Mouse (Mus musculus) fibroblast of lung, adult 2 months (primary cell): ENCODE measurements around the gene Cops7b.

Experiments used
- DNase-seq: peaks from one replicate; pipeline ENCODE4 v3.0.0-alpha.2; 2011; ENCODE audit warnings: low read depth

Gene Cops7b

DNA sequence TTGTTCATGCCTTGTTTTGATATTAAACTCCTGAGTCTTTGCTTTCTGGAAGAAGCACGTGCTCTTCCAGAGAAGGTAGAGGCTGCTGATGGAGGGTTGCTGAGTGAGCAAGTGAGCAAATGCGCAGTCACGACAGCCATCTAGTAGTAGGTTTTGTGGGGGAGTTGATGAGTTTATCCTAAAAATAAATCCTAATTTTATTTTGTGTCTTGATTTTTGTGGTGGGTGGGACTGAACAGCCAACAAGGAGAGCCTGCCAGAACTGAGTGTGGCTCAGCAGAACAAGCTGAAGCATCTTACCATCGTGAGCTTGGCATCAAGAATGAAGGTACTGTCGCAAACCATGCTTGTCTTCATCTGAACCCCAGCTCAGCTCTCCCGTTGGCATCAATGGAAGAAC, 13.8 kb downstream of the Cops7b start:
- no peak for DNase-seq

DNA sequence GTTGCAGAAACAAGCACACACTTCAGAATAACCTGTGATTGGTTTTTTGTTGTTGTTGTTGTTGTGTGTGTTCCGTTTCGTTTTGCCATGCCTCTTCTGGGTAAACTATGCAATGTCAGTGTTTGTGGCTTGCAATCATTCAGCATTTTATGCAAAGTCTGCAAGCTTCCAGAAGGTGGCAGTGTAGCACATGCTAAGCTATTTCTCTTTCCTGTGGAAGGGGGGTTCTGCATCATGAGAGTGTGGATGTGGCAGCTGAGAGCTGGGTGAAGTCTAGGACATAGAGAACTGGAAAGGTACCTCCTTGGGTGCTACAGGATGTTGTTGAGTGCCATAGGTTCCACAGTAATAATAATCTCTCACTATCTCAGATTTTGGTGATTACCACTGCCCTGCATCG, 15.8 kb downstream of the Cops7b start:
- no peak for DNase-seq

DNA sequence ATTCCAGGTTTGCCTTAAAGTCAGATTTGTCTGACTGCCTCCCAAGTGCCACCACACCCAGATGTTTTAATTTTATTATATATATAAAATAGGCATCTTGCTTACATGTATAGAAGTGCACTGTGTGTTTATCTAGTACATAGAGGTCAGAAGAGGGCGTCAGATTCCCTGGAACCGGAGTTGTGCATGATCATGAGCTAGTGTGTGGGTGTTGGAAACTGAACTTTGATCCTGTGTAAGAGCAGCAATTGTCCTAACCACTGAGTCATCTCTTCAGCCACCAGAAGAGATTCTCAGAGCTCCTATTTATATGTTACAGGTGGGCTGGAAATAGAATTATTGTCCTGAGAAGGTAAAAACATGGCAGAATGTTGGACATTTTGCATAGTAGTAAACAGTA, 17.4 kb downstream of the Cops7b start:
- no peak for DNase-seq

DNA sequence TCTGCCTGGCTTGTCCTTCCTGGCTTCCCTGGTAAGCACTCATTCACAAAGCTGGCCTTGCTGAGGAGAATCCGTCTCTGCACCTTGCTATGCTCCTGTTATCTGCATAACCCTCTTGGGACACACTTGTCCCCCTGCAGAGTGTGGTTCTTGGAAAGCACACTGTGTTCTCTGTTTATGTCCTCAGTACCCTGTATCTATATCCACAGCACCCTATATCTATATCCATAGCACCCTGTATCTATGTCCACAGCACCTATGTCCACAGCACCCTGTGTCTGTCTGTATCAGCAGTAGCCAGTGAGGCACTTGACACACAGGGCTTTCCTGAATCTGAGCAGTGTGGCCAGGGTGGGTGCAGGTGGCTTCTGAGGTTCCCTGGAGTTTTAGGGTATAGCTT, 28.2 kb downstream of the Cops7b start:
- no peak for DNase-seq

- no peak for DNase-seq
Measured at GRCm38 (mm10) chr1:86612081-86612480, 29.4 kb downstream of the Cops7b start.

DNA sequence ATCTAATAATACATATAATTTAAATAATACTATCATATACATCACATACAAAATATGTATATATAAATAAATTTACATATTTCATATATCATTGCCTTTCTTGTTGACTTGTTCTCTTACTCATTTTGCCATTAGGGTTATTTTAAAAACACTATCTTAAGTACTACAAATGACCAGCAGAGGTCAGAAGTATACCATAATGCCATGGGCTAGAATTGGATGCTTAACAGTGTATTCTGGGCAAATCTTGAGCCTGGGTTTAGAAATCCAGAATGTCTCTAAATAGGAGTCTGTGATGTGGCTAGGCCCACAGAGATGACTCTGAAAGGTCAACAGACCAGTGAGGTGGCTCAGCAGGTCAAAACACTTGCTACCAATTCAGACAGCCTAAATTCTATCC, 31.6 kb downstream of the Cops7b start:
- DNase-seq = no peak

DNA sequence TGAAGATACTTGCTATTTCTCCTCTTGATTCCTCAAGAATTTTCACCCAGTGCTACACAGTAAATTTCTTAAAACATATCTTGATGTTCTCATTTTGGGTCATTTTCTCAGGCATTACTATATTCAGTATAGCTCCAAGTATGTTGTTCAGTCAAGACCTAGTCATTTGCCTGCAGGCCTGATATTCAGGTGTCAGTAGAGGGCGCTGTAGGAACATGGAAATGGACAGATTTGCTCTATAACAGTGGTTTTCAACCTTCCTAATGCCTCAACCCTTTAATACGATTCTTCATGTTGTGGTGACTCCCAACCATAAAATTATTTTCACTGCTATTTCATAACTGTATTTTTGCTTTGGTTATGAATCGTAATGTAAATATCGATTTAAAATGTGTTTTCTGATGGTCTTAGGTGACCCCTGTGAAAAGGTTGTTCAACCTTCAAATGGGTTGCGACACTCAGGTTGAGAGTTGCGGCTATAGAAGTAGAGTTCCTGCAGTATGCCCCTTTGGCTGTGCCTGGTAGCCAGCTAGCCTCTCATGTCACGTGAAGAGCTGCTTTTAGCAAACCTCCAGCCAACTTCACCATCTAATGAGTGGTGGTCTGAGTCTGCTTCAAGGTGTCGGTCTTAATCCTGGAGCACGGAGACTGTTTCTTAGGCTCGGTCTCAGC, 35.9 kb downstream of the Cops7b start:
- no peak for DNase-seq

GRCm38 (mm10) chr1:86622296-86622695, 39.6 kb downstream of the Cops7b start:
- no peak for DNase-seq

- DNase-seq = no peak
Measured at GRCm38 (mm10) chr1:86623001-86624000, 40.6 kb downstream of the Cops7b start.

GRCm38 (mm10) chr1:86628270-86628669, 45.6 kb downstream of the Cops7b start:
- DNase-seq = peak; percentile 80

GRCm38 (mm10) chr1:86629936-86630335, 47.2 kb downstream of the Cops7b start:
- DNase-seq = no peak

DNA sequence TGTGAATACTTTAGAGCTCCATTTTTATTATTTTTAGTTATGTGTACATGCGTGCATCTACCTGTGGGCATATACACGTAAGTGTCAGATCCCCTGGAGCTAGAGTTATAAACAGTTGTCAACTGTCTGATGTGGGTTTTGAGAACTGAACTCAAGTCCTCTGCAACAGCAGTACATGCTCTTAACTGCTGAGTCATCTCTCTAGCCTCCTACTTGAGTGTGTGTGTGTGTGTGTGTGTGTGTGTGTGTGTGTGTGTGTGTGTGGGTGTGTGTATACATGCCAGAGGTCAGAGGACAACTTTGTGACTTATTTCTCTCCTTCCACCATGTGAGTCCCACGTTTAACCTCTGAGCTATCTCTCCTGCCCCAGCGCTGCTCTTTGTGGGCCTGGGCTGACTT, 47.8 kb downstream of the Cops7b start:
- DNase-seq = no peak

GRCm38 (mm10) chr1:86632732-86633380, 50.2 kb downstream of the Cops7b start:
- DNase-seq = no peak

GRCm38 (mm10) chr1:86633434-86633833, 50.7 kb downstream of the Cops7b start:
- no peak for DNase-seq

- no peak for DNase-seq
Measured at GRCm38 (mm10) chr1:86633840-86634750, 51.4 kb downstream of the Cops7b start.

- no peak for DNase-seq
Measured at GRCm38 (mm10) chr1:86634751-86635359, 52.2 kb downstream of the Cops7b start.

DNA sequence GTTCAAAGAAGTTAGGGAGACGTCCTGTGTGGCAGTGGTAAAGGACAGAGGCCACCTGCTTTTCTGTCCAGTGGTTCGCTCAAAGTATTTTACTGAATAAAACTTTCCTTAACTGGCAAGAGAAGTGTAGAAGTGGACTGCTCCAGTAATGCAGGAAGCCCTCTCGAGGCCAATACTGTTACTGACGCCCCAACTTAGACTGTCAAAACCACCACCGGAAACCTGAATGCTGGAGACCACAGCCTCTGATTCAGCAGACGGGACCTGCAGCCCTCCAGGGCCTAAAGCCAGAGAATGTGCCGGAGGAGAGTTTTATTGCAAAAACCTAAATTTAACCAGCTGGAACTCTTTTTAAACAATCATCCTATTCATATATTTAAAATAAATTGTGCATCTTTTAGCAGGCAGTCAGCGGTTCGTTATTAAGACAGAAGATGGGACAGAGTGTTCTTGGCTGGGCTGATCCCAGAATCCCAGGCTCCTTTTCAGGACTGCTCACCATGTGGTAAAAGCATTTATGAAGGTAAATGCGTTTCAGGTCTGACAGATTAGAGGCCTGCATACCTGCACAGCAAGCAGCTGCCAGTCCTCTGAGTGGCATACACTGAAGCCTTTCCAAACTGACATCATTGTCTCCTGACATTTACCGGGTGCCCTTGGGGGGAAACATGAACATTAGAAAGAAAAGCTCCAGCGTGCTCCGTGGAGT, 60.6 kb downstream of the Cops7b start:
- peak; percentile 83 for DNase-seq

- no peak for DNase-seq
Measured at GRCm38 (mm10) chr1:86647517-86647916, 64.8 kb downstream of the Cops7b start.

DNA sequence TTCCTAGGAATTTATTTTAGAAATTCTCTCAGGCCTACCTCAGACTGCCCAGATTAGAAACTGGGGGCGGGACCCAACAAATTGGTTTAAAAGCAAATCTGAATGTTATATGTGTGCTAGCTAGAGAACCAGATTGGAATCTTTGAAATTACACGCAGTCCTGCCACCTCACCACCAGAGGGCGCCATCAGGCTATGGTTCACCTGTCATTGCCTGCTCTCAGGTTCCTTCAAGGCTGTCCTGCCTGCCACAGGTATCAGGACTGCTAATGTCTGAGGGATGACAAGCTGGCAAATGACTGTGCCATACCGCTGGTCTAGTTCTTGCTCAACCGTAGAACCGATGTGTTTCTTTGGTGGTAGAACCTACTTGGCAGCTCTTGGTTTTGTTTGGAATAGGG, 67.6 kb downstream of the Cops7b start:
- no peak for DNase-seq

DNA sequence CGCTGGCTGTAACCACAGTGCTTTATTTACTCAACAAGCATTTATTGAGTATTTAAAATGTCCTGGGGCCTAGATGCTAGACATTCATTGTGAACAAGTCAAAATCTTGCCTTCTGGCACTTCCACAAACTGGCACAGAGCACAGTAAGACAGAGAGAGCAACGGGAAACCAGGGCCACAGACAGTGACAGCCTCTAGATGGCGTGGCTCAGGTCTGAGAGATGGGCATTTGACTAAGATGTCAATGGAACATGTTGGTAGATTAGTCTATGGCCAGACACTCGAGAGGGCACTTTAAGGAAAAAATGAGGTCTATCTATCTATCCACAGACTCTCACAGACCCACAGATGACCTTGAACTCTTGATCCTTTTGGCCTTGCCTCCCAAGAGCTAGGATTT, 70.0 kb downstream of the Cops7b start:
- no peak for DNase-seq

DNA sequence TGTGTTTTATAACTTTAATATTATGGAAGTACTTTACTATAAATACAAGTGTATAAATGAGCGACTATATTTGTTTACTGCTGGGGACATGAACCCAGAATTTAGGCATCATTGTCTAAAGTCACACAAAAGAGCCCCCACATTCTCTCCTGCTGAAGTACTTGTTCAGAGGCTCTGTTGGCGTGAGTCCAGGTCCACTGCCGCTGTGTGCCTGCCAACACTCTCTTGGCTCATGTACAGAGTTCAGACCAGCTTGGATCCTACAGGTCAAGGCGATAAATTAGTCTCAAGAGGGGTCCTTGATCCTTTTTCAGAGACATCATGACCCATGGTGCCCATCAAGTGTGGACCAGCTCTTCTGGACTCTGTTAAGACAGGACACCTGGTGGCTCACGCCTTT, 74.4 kb downstream of the Cops7b start:
- DNase-seq = no peak
